Mouse (Mus musculus) lung, postnatal 4 days (tissue): ENCODE data around the gene Tmem260.

ENCODE experiments used
- DNase-seq, 2 experiments: peaks; one replicate each; pipeline ENCODE4 v3.0.0; 2021

Tmem260 gene

GRCm38 (mm10) chr14:48559736-48560135, 113.8 kb downstream of the Tmem260 start:
- no peak for DNase-seq

GRCm38 (mm10) chr14:48566596-48566995, 120.7 kb downstream of the Tmem260 start:
- no peak for DNase-seq
